Mouse (Mus musculus): ENCODE measurements around the gene Stat6.
A peak's percentile ranks its signal among the peaks of the same experiment; 100 is the strongest.

Gene Stat6

GRCm38 (mm10) chr10:127615591-127615990 lies 27.2 kb upstream of the Stat6 start:
- DNase-seq: no peak

GRCm38 (mm10) chr10:127616261-127616679 lies 26.5 kb upstream of the Stat6 start:
- no peak for DNase-seq

GRCm38 (mm10) chr10:127617294-127617693 lies 25.5 kb upstream of the Stat6 start:
- no peak for DNase-seq

- DNase-seq: no peak
Observed at GRCm38 (mm10) chr10:127618173-127618572, 24.6 kb upstream of the Stat6 start.

GRCm38 (mm10) chr10:127619119-127619721 lies 23.6 kb upstream of the Stat6 start:
- no peak for DNase-seq

- peak; percentile 47 for DNase-seq
Observed at GRCm38 (mm10) chr10:127619941-127620405, 22.8 kb upstream of the Stat6 start.

GRCm38 (mm10) chr10:127620406-127621190 lies 22.2 kb upstream of the Stat6 start, which contains the start of gene Lrp1:
Gene Lrp1 (minus strand): TSS chr10:127621148.
- DNase-seq: peak; percentile 63

GRCm38 (mm10) chr10:127621191-127622056 lies 21.4 kb upstream of the Stat6 start:
- peak; percentile 98 for DNase-seq

GRCm38 (mm10) chr10:127622057-127622392 lies 20.8 kb upstream of the Stat6 start:
- DNase-seq: peak; percentile 29

GRCm38 (mm10) chr10:127622661-127623060 lies 20.1 kb upstream of the Stat6 start:
- DNase-seq: no peak

GRCm38 (mm10) chr10:127623439-127624216 lies 19.2 kb upstream of the Stat6 start:
- no peak for DNase-seq

GRCm38 (mm10) chr10:127626433-127626832 lies 16.4 kb upstream of the Stat6 start:
- no peak for DNase-seq

GRCm38 (mm10) chr10:127631261-127632214 lies 11.2 kb upstream of the Stat6 start:
- DNase-seq: no peak

- no peak for DNase-seq
Observed at GRCm38 (mm10) chr10:127632668-127633271, 10.0 kb upstream of the Stat6 start.

GRCm38 (mm10) chr10:127640421-127640820 lies 2.4 kb upstream of the Stat6 start:
- DNase-seq: no peak

- DNase-seq: peak; percentile 93
Observed at GRCm38 (mm10) chr10:127641861-127642771, 670 bp upstream of the Stat6 start.

- DNase-seq: peak; percentile 16
Observed at GRCm38 (mm10) chr10:127643553-127644238, 910 bp downstream of the Stat6 start.

- DNase-seq: no peak
Observed at GRCm38 (mm10) chr10:127645791-127646190, 3.0 kb downstream of the Stat6 start.

Measured in right cerebral cortex, postnatal 4 days (tissue).